Mouse (Mus musculus) kidney, embryonic 15.5 days (tissue): ENCODE results near the gene Scgb1b24. TPM values are rescaled to one million over a fixed set of nuclear protein-coding genes. Genes with fewer than 3 reads are reported as not detected.

Experiments
- ATAC-seq: fragments of 200-750 bp; cut with Nextera tagmentation; replicated peaks from 2 replicates; pipeline ENCODE4 v1.8.0; 2017; ENCODE audit warnings: moderate TSS enrichment; ENCODE audit not compliant: low FRiP score
- H3K27ac ChIP-seq: fragments of 300-500 bp; sonication (generic); 2 replicates; pipeline ENCODE4 v1.5.1; 2015; ENCODE audit warnings: mild to moderate bottlenecking, inconsistent platforms
- H3K27me3 ChIP-seq: fragments of 300-500 bp; sonication (generic); 2 replicates; pipeline ENCODE4 v1.6.1; 2015; ENCODE audit warnings: inconsistent platforms
- H3K36me3 ChIP-seq: fragments of 300-500 bp; sonication (generic); 2 replicates; pipeline ENCODE4 v1.6.1; 2015; ENCODE audit warnings: inconsistent platforms
- H3K4me1 ChIP-seq: fragments of 300-500 bp; sonication (generic); 2 replicates; pipeline ENCODE4 v1.6.1; 2015; ENCODE audit warnings: inconsistent platforms
- H3K4me2 ChIP-seq: fragments of 300-500 bp; sonication (generic); 2 replicates; pipeline ENCODE4 v1.6.1; 2015; ENCODE audit warnings: moderate library complexity, mild to moderate bottlenecking, inconsistent platforms
- H3K4me3 ChIP-seq: fragments of 300-500 bp; sonication (generic); replicated peaks from 2 replicates; pipeline ENCODE4 v1.5.1; 2015; ENCODE audit warnings: mild to moderate bottlenecking, inconsistent platforms
- H3K9ac ChIP-seq: fragments of 300-500 bp; sonication (generic); 2 replicates; pipeline ENCODE4 v1.6.1; 2015; ENCODE audit warnings: mild to moderate bottlenecking, inconsistent platforms
- H3K9me3 ChIP-seq: fragments of 300-500 bp; sonication (generic); replicated peaks from 2 replicates; pipeline ENCODE4 v1.6.1; 2016; ENCODE audit warnings: inconsistent platforms
- WGBS: fragments of 180-500 bp; shearing (Covaris S2); methylation state at CpG from one replicate; pipeline ENCODE4 v1.1.7; 2015; ENCODE audit warnings: mixed read lengths; 5-methylcytosine and 5-hydroxymethylcytosine counted together
- polyA plus RNA-seq: library from polyadenylated mRNA; unstranded; fragments of >200 nt; fragmentation: Nextera tagmentation; extraction: Ambion mirVana; gene quantifications from 2 replicates; pipeline ENCODE4 v1.2.1, GENCODE M21; 2015

Scgb1b24 gene
- not detected in 2 replicates for polyA plus RNA-seq

- H3K27ac ChIP-seq = no peak within 1 kb of the TSS
- no peak for ATAC-seq
- WGBS = 91% methylated on average over 3 of the region's 3 CpGs
- H3K9ac ChIP-seq = no peak within 1 kb of the TSS
- no peak within 1 kb of the TSS for H3K4me2 ChIP-seq
- H3K27me3 ChIP-seq = no peaks in the 10 kb centered on the region
- no peaks in the 10 kb centered on the region for H3K4me1 ChIP-seq
- no peak within 1 kb of the TSS for H3K4me3 ChIP-seq
- H3K9me3 ChIP-seq = peaks cover 22% of the 10 kb centered on the region
- no peaks in the 10 kb centered on the region for H3K36me3 ChIP-seq
Observed at GRCm38 (mm10) chr7:33743499-33743898, at the start of gene Scgb1b24. Scgb1b24 (plus strand) TSS chr7:33743799.

GRCm38 (mm10) chr7:33739212-33739611 lies 4.4 kb upstream of the Scgb1b24 start, which contains the start of gene Scgb2b24:
Scgb2b24 (minus strand) TSS chr7:33739312.
- Histone ChIP-seq H3K27me3 (no peaks in the 10 kb centered on the region), H3K9ac (no peak within 1 kb of the TSS), H3K4me3 (no peak within 1 kb of the TSS), H3K4me2 (no peak within 1 kb of the TSS), H3K9me3 (peaks cover 37% of the 10 kb centered on the region), H3K27ac (no peak within 1 kb of the TSS), H3K4me1 (no peaks in the 10 kb centered on the region), H3K36me3 (no peaks in the 10 kb centered on the region)
- WGBS = 80% methylated on average over 2 of the region's 2 CpGs
- no peak for ATAC-seq

Other genes with a start within 250 kb of the Scgb1b24 start
- not detected in 2 replicates for gene Scgb2b21, start 223.3 kb upstream of the Scgb1b24 start, polyA plus RNA-seq
- not detected in 2 replicates for gene Scgb2b24, start 4.5 kb upstream of the Scgb1b24 start, polyA plus RNA-seq
- not detected in 2 replicates for gene Scgb2b26, start 201.2 kb downstream of the Scgb1b24 start, polyA plus RNA-seq